Mouse (Mus musculus) heart, adult 2 months (tissue): ENCODE results near the gene Chd9.

ENCODE experiments used
- CTCF ChIP-seq: fragments of 200-600 bp; IDR thresholded peaks from 2 replicates; pipeline ENCODE4 v1.8.1; 2022; ENCODE audit warnings: antibody characterized with exemption, mild to moderate bottlenecking, moderate library complexity
- EP300 ChIP-seq: fragments of 200-500 bp; IDR thresholded peaks from 2 replicates; pipeline ENCODE4 v1.6.1; 2011; ENCODE audit warnings: low read depth, low read length, control low read depth; ENCODE audit not compliant: insufficient read depth
- POLR2A ChIP-seq: fragments of 200-500 bp; IDR thresholded peaks from 2 replicates; pipeline ENCODE4 v1.6.1; 2011; ENCODE audit warnings: mild to moderate bottlenecking, low read depth, low read length, control low read depth; ENCODE audit not compliant: insufficient read depth

- TF ChIP-seq CTCF (no peak), POLR2A (no peak), EP300 (no peak)
Measured at GRCm38 (mm10) chr8:91094135-91094534, 266.0 kb downstream of the Chd9 start.
